Mouse (Mus musculus) neural tube, embryonic 14.5 days (tissue): ENCODE results near the gene Zfp426. TPM values are rescaled to one million over a fixed set of nuclear protein-coding genes. Genes with fewer than 3 reads are reported as not detected.

ENCODE experiments used
- polyA plus RNA-seq: library from polyadenylated mRNA; unstranded; fragments of >200 nt; fragmentation: Nextera tagmentation; extraction: Ambion mirVana; gene quantifications from 2 replicates; pipeline ENCODE4 v1.2.1, GENCODE M21; 2014

Zfp426 gene
- polyA plus RNA-seq, 1 experiment from 2014 or later: 39.8 TPM

Other genes with a start within 250 kb of the Zfp426 start
- gene Olfr39, start 210.4 kb downstream of the Zfp426 start, polyA plus RNA-seq: not detected in 2 replicates
- gene Olfr873, start 194.2 kb downstream of the Zfp426 start, polyA plus RNA-seq: not detected in 2 replicates
- gene Olfr18, start 156.7 kb downstream of the Zfp426 start, polyA plus RNA-seq: 0.13 TPM in 1 of 2 replicates, not detected in the other
- gene Zfp560, start 107.6 kb downstream of the Zfp426 start, polyA plus RNA-seq: 38.6 and 43.5 TPM in 2 replicates
- gene Zfp26, start 32.6 kb downstream of the Zfp426 start, polyA plus RNA-seq: 22.5 and 26.1 TPM in 2 replicates
- gene Zfp266, start 28.7 kb upstream of the Zfp426 start, polyA plus RNA-seq: 88.0 and 115 TPM in 2 replicates
- gene Zfp846, start 88.5 kb upstream of the Zfp426 start, polyA plus RNA-seq: 53.3 and 65.2 TPM in 2 replicates
- gene Ubl5, start 150.1 kb upstream of the Zfp426 start, polyA plus RNA-seq: 464 and 488 TPM in 2 replicates
- 9.6 and 10.6 TPM in 2 replicates for gene Fbxl12, start 152.0 kb upstream of the Zfp426 start, polyA plus RNA-seq
- gene Pin1, start 159.3 kb upstream of the Zfp426 start, polyA plus RNA-seq: 61.1 and 68.8 TPM in 2 replicates